Comparison of ENCODE assay signal across 14 mouse cellular contexts in the genomic region with DNA sequence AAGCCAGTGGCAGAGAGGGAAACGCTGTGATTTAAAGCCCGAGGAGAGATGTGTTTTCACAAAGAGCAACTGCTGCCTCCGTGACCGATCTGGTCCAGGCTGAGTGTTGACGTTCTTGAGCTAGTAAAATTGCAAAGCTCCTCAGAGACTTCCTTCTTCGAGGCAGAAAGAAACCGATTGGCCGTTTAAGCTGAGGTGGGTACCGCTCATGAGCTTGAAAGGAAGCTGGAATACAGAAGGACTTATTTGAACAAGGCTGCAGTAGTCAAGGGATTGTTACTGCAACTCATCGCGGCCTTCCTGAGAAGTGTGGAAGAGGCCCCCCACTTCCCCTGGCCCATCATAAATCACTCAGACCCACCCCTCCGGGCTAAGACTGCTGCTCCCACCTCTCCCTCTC.
DNase-seq lines count a peak whose midpoint lies in the region; ATAC-seq and TF ChIP-seq lines count a peak whose summit lies in the region.
"Had no signal": no experiment of that assay in that cellular context is flagged by ENCODE, and none has a peak within 500 bp of the region (broad histone marks: within the 10 kb centered on the region; RNA-seq: fewer than 3 reads in every experiment).

No protein-coding gene starts in this region.

- peak; percentile 23; the same call in 1 of the 2 replicates for ATAC-seq in frontal cortex, adult (ENCODE audit: low TSS enrichment)
- ATAC-seq in lung, embryonic 16.5 days (ENCODE audit: low read depth), result no peak
- ATAC-seq in limb, embryonic 13.5 days (ENCODE audit: low FRiP score, low read depth), result peak; percentile 51; the same call in 1 of the 2 replicates
- no peak for ATAC-seq in stomach, postnatal 0 days (ENCODE audit: low FRiP score, low TSS enrichment)
- no peak for ATAC-seq in liver, embryonic 11.5 days (replicated peaks; ENCODE audit: low FRiP score)
- ATAC-seq: lung, postnatal 0 days had no signal

- no peaks in the 10 kb centered on the region for H3K9me3 ChIP-seq in lung, embryonic 16.5 days (ENCODE audit: control insufficient read depth, low read length)
- no peaks in the 10 kb centered on the region for H3K9me3 ChIP-seq in limb, embryonic 13.5 days
- no peaks in the 10 kb centered on the region for H3K9me3 ChIP-seq in stomach, postnatal 0 days (ENCODE audit: control insufficient read depth, low read length)
- no peaks in the 10 kb centered on the region for H3K9me3 ChIP-seq in liver, embryonic 11.5 days (ENCODE audit: control insufficient read depth, low read length)
- H3K9me3 ChIP-seq: midbrain, embryonic 12.5 days had no signal

- no peak for DNase-seq in frontal cortex, postnatal 10 days (ENCODE audit: low spot score in 2 of 2)
- DNase-seq in lung, postnatal 14 days, result no peak
- no peak for DNase-seq in stomach, postnatal 0 days (ENCODE audit: low spot score)
- DNase-seq in liver, embryonic 11.5 days (ENCODE audit: low spot score), result no peak
- no peak for DNase-seq in heart, postnatal 10 days
- DNase-seq: B cell, adult 2 months; cerebellum, adult 9-10 months; thymus, postnatal 25 days had no signal

- no peak overlapping the region for H3K27ac ChIP-seq in lung, embryonic 16.5 days (ENCODE audit: low read length)
- H3K27ac ChIP-seq in limb, embryonic 13.5 days, result peak overlapping the region; percentile 62
- H3K27ac ChIP-seq in stomach, postnatal 0 days (replicated peaks), result no peak overlapping the region
- H3K27ac ChIP-seq in liver, embryonic 11.5 days (ENCODE audit: low read depth, low read length), result no peak overlapping the region
- H3K27ac ChIP-seq: layer of hippocampus, adult 2 months; midbrain, embryonic 12.5 days had no signal

- H3K4me2 ChIP-seq in lung, embryonic 16.5 days (ENCODE audit: low read depth, low read length), result peak overlapping the region; percentile 10; the same call in 1 of the 2 replicates
- peak overlapping the region; percentile 55 for H3K4me2 ChIP-seq in limb, embryonic 13.5 days (replicated peaks)
- peak overlapping the region; percentile 20; the same call in 1 of the 2 replicates for H3K4me2 ChIP-seq in stomach, postnatal 0 days (replicated peaks; ENCODE audit: low read depth)
- H3K4me2 ChIP-seq in liver, embryonic 11.5 days, result no peak overlapping the region
- H3K4me2 ChIP-seq: midbrain, embryonic 12.5 days had no signal

- no peak for TF ChIP-seq EP300 in stomach, postnatal 0 days (optimal IDR thresholded peaks at IDR 0.05)

- no peak overlapping the region for H3K9ac ChIP-seq in lung, embryonic 16.5 days (ENCODE audit: low read length)
- H3K9ac ChIP-seq in limb, embryonic 13.5 days, result peak overlapping the region; percentile 39; the same call in 1 of the 2 replicates
- H3K9ac ChIP-seq in stomach, postnatal 0 days (ENCODE audit: low read length), result no peak overlapping the region
- no peak overlapping the region for H3K9ac ChIP-seq in liver, embryonic 11.5 days (ENCODE audit: low read depth, low read length)
- H3K9ac ChIP-seq: midbrain, embryonic 12.5 days had no signal

- H3K4me1 ChIP-seq in lung, embryonic 16.5 days (replicated peaks; ENCODE audit: control insufficient read depth, insufficient read depth, low read length), result 0 out of 2 replicates have a peak, but pooled peaks cover 3% of the 10 kb centered on the region
- peaks cover 27% of the 10 kb centered on the region for H3K4me1 ChIP-seq in limb, embryonic 13.5 days
- no peaks in the 10 kb centered on the region for H3K4me1 ChIP-seq in stomach, postnatal 0 days (replicated peaks; ENCODE audit: control insufficient read depth, insufficient read depth)
- no peaks in the 10 kb centered on the region for H3K4me1 ChIP-seq in liver, embryonic 11.5 days (replicated peaks; ENCODE audit: control insufficient read depth, insufficient read depth, low read length)

- H3K4me3 ChIP-seq in lung, embryonic 16.5 days (ENCODE audit: low read length), result no peak overlapping the region
- peak overlapping the region; percentile 18 for H3K4me3 ChIP-seq in limb, embryonic 13.5 days
- H3K4me3 ChIP-seq in stomach, postnatal 0 days (ENCODE audit: low read depth, low read length), result no peak overlapping the region
- H3K4me3 ChIP-seq in liver, embryonic 11.5 days (ENCODE audit: low read depth, low read length), result no peak overlapping the region
- H3K4me3 ChIP-seq: layer of hippocampus, adult 2 months; midbrain, embryonic 12.5 days had no signal

- TF ChIP-seq CTCF in stomach, postnatal 0 days (IDR thresholded peaks at IDR 0.05; ENCODE audit: low read depth), result no peak

- H3K36me3 ChIP-seq in lung, embryonic 16.5 days (ENCODE audit: control insufficient read depth, insufficient read depth, low read length), result no peaks in the 10 kb centered on the region
- H3K36me3 ChIP-seq in limb, embryonic 13.5 days, result no peaks in the 10 kb centered on the region
- H3K36me3 ChIP-seq in stomach, postnatal 0 days (ENCODE audit: control insufficient read depth, insufficient read depth, low read length), result no peaks in the 10 kb centered on the region
- H3K36me3 ChIP-seq in liver, embryonic 11.5 days (ENCODE audit: control insufficient read depth, insufficient read depth, low read length), result no peaks in the 10 kb centered on the region
- H3K36me3 ChIP-seq: midbrain, embryonic 12.5 days had no signal

- 33% methylated on average over 12 of the region's 12 CpGs for WGBS in lung, embryonic 16.5 days
- 14% methylated on average over 12 of the region's 12 CpGs for WGBS in limb, embryonic 13.5 days
- WGBS in stomach, postnatal 0 days, result 43% methylated on average over 12 of the region's 12 CpGs
- WGBS in liver, embryonic 11.5 days, result 69% methylated on average over 12 of the region's 12 CpGs

- intact Hi-C loops in heart, postnatal 10 days (cut with DNase I), result loop anchor here (5.0 kb wide), 1 partner anchor 44 kb away; no protein-coding TSS in a partner anchor

- no peaks in the 10 kb centered on the region for H3K27me3 ChIP-seq in lung, embryonic 16.5 days (ENCODE audit: control insufficient read depth, insufficient read depth, low read depth, low read length)
- no peaks in the 10 kb centered on the region for H3K27me3 ChIP-seq in limb, embryonic 13.5 days
- H3K27me3 ChIP-seq in stomach, postnatal 0 days (ENCODE audit: control insufficient read depth, insufficient read depth, low read length), result no peaks in the 10 kb centered on the region
- no peaks in the 10 kb centered on the region for H3K27me3 ChIP-seq in liver, embryonic 11.5 days (replicated peaks; ENCODE audit: control insufficient read depth, insufficient read depth, low read length)
- H3K27me3 ChIP-seq: midbrain, embryonic 12.5 days had no signal

Comparison
In these comparisons a context has a peak if more than half of its experiments do, and no peak if none do; other contexts are left out.
1. ATAC-seq: peak in frontal cortex, adult (single experiment) and limb, embryonic 13.5 days (single experiment); none in lung, embryonic 16.5 days (single experiment), stomach, postnatal 0 days (single experiment) and liver, embryonic 11.5 days (single experiment).